Mouse (Mus musculus): ENCODE measurements around the gene Phf11a. TPM values are rescaled to one million over a fixed set of nuclear protein-coding genes. Genes with fewer than 3 reads are reported as not detected.

Gene Phf11a
- polyA plus RNA-seq, 1 experiment from 2014 or later = not detected

DNA sequence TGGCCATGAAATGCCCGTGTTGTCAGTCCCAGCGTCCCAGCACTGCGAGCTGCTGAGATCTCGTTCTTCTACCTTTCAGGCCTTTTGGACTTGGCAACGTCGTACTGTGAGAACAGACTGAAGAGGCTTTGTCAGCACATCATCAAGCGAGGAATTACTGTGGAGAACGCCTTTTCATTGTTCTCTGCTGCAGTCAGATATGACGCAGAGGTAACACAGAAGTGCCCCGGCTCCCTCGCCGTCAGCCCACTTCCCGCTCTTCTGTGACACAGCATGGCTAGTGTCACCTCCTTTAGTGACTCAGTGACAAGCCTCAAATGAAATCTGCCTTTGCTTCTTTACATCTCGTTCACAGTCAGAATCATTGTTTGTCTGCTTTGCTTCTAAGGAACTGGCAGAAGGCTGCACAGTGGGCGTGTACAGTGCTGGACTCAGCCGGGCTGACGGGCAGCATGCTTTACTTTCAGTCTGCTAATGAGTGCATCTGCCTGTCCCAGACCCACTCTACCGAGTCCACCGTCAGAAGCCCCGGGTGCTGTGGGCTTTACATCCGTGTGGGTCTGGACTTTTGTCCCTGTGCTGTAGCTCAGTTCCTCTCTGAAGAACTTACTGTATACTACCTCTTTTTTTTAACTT, 66.9 kb downstream of the Phf11a start:
- H3K27ac ChIP-seq (replicated peaks) = no peak overlapping the region
- no peaks in the 10 kb centered on the region for H3K4me1 ChIP-seq
- no peak overlapping the region for H3K4me3 ChIP-seq
- no peak for DNase-seq (ENCODE audit: low spot score)
- peaks cover 100% of the 10 kb centered on the region for H3K36me3 ChIP-seq (replicated peaks)
- H3K9me3 ChIP-seq = no peaks in the 10 kb centered on the region
- WGBS = 93% methylated on average over 21 of the region's 21 CpGs
- H3K27me3 ChIP-seq (replicated peaks; ENCODE audit: low read depth, poor library complexity, severe bottlenecking) = no peaks in the 10 kb centered on the region

DNA sequence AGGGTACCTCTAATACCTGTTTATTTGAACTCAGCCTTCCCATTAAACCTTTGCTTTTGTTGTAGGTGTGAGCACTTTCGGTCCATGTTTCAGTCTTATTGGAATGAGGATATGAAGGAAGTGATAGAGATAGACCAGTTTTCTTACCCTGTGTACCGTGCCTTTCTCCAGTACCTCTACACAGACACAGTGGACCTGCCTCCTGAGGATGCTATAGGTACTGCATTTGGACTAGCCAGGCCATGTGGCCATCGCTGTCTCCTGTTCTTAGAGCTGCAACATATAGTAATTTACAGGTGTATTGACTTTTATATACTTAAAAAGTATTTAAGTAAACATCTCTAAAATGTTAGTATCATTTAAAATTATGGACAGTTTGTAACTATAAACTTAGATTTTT, 67.5 kb downstream of the Phf11a start:
- no peaks in the 10 kb centered on the region for H3K4me1 ChIP-seq
- H3K9me3 ChIP-seq = no peaks in the 10 kb centered on the region
- no peak overlapping the region for H3K4me3 ChIP-seq
- H3K27ac ChIP-seq (replicated peaks) = no peak overlapping the region
- WGBS = 97% methylated on average over 3 of the region's 3 CpGs
- H3K36me3 ChIP-seq (replicated peaks) = peaks cover 100% of the 10 kb centered on the region
- H3K27me3 ChIP-seq (replicated peaks; ENCODE audit: low read depth, poor library complexity, severe bottlenecking) = no peaks in the 10 kb centered on the region
- no peak for DNase-seq (ENCODE audit: low spot score)

Other genes with a start within 250 kb of the Phf11a start
- gene 1700129C05Rik, start 154.6 kb downstream of the Phf11a start, polyA plus RNA-seq (2016; fragmentation: Nextera tagmentation; extraction: Ambion mirVana) = not detected in 2 replicates
- gene Gm5142, start 118.8 kb downstream of the Phf11a start, polyA plus RNA-seq (2016; fragmentation: Nextera tagmentation; extraction: Ambion mirVana) = not detected in 2 replicates
- 121 and 123 TPM in 2 replicates for gene Rcbtb1, start 96.3 kb downstream of the Phf11a start, polyA plus RNA-seq (2016; fragmentation: Nextera tagmentation; extraction: Ambion mirVana)
- not detected in 2 replicates for gene Gm6904, start 37.3 kb downstream of the Phf11a start, polyA plus RNA-seq (2016; fragmentation: Nextera tagmentation; extraction: Ambion mirVana)
- gene Phf11b, start 43.8 kb upstream of the Phf11a start, polyA plus RNA-seq (2016; fragmentation: Nextera tagmentation; extraction: Ambion mirVana) = 0.21 TPM in 1 of 2 replicates, not detected in the other
- gene Phf11d, start 67.9 kb upstream of the Phf11a start, polyA plus RNA-seq (2016; fragmentation: Nextera tagmentation; extraction: Ambion mirVana) = 0.16 and 0.23 TPM in 2 replicates
- 0.78 and 1.0 TPM in 2 replicates for gene Phf11c, start 97.9 kb upstream of the Phf11a start, polyA plus RNA-seq (2016; fragmentation: Nextera tagmentation; extraction: Ambion mirVana)
- 11.1 and 13.5 TPM in 2 replicates for gene Setdb2, start 143.4 kb upstream of the Phf11a start, polyA plus RNA-seq (2016; fragmentation: Nextera tagmentation; extraction: Ambion mirVana)
- gene Cab39l, start 143.4 kb upstream of the Phf11a start, polyA plus RNA-seq (2016; fragmentation: Nextera tagmentation; extraction: Ambion mirVana) = 44.9 and 45.7 TPM in 2 replicates